Mouse (Mus musculus) lung, embryonic 16.5 days (tissue): Measurements from ENCODE around the gene Cck. TPM values are rescaled to one million over a fixed set of nuclear protein-coding genes. Genes with fewer than 3 reads are reported as not detected.

Source experiments
- ATAC-seq: fragments of 200-750 bp; cut with Nextera tagmentation; 2 replicates; pipeline ENCODE4 v1.8.0; 2017; ENCODE audit warnings: low read depth, mild to moderate bottlenecking, moderate library complexity
- H3K27ac ChIP-seq: fragments of 300-500 bp; sonication (generic); 2 replicates; pipeline ENCODE4 v1.5.1; 2014; ENCODE audit warnings: mild to moderate bottlenecking, control low read depth, low read length
- H3K27me3 ChIP-seq: fragments of 300-500 bp; sonication (generic); 2 replicates; pipeline ENCODE4 v1.6.1; 2014; ENCODE audit warnings: low read depth, low read length, mixed read lengths; ENCODE audit not compliant: control insufficient read depth, insufficient read depth
- H3K36me3 ChIP-seq: fragments of 300-500 bp; sonication (generic); 2 replicates; pipeline ENCODE4 v1.6.1; 2014; ENCODE audit warnings: low read length; ENCODE audit not compliant: control insufficient read depth, insufficient read depth
- H3K4me1 ChIP-seq: fragments of 300-500 bp; sonication (generic); replicated peaks from 2 replicates; pipeline ENCODE4 v1.6.1; 2014; ENCODE audit warnings: low read length, mixed read lengths; ENCODE audit not compliant: control insufficient read depth, insufficient read depth
- H3K4me2 ChIP-seq: fragments of 300-500 bp; sonication (generic); 2 replicates; pipeline ENCODE4 v1.6.1; 2014; ENCODE audit warnings: low read depth, low read length, control low read depth
- H3K4me3 ChIP-seq: fragments of 300-500 bp; sonication (generic); 2 replicates; pipeline ENCODE4 v1.5.1; 2014; ENCODE audit warnings: mild to moderate bottlenecking, low read length, control low read depth
- H3K9ac ChIP-seq: fragments of 300-500 bp; sonication (generic); 2 replicates; pipeline ENCODE4 v1.6.1; 2014; ENCODE audit warnings: low read length, control low read depth
- H3K9me3 ChIP-seq: fragments of 300-500 bp; sonication (generic); 2 replicates; pipeline ENCODE4 v1.6.1; 2016; ENCODE audit warnings: low read length; ENCODE audit not compliant: control insufficient read depth
- WGBS: fragments of 180-500 bp; shearing (Covaris S2); extraction: QIAGEN DNeasy Blood & Tissue Kit; methylation state at CpG from one replicate; pipeline ENCODE4 v1.1.7; 2014; 5-methylcytosine and 5-hydroxymethylcytosine counted together
- polyA plus RNA-seq: library from polyadenylated mRNA; unstranded; fragments of >200 nt; fragmentation: Nextera tagmentation; extraction: Ambion mirVana; gene quantifications from 2 replicates; pipeline ENCODE4 v1.2.1, GENCODE M21; 2015

Cck gene
- polyA plus RNA-seq, 1 experiment from 2014 or later = 0.38 TPM

DNA sequence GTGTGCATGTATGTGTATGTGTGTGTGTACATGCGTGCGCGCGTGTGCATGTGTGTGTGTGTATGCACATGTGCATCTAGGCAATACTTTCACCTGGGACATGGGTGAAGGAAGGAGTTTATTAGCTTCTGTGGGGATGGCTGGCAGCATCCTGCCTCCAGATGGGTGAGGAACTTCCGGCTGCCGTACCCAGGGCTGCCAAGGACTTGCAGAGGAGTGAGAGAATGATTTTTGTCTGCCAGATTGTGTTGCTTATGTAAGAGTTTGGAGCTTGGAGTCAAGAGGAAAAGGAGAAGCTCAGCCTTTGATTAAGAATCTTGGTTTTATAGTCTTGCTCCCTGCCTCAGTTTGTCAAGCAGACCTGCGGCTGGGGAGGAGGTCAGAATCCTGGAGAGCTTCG is 9.9 kb upstream of the Cck start:
- no peak overlapping the region for H3K4me3 ChIP-seq
- no peak overlapping the region for H3K4me2 ChIP-seq
- H3K9me3 ChIP-seq = no peaks in the 10 kb centered on the region
- no peak overlapping the region for H3K27ac ChIP-seq
- H3K9ac ChIP-seq = no peak overlapping the region
- H3K36me3 ChIP-seq = no peaks in the 10 kb centered on the region
- no peak for ATAC-seq
- H3K27me3 ChIP-seq = no peaks in the 10 kb centered on the region
- WGBS = 87% methylated on average over 8 of the region's 8 CpGs
- H3K4me1 ChIP-seq = no peaks in the 10 kb centered on the region

DNA sequence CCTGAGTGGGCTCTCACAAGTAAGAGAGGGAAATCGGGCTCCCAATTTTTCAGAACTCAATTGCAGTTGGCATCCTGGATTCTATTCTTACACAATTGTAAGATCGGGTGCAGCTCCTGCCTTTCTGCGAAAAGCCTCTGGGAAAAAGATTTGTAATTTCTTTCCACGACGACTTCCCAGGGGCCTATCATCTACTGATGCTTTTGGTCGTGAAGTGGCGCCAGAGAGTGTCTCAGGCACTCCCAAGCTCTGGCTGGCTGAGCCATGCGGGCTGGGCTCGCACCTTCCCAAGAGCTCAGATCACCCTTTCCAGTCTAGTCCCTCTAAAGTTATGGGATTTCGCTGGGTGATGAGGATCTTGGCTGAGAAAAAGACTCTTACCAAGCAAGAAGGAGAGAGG is 608 bp upstream of the Cck start:
- Histone ChIP-seq H3K27me3 (peaks cover 45% of the 10 kb centered on the region), H3K9ac (no peak overlapping the region), H3K4me3 (no peak overlapping the region), H3K9me3 (no peaks in the 10 kb centered on the region), H3K4me1 (peaks cover 7% of the 10 kb centered on the region), H3K36me3 (no peaks in the 10 kb centered on the region), H3K27ac (no peak overlapping the region), H3K4me2 (no peak overlapping the region)
- ATAC-seq = no peak
- 27% methylated on average over 10 of the region's 10 CpGs for WGBS

DNA sequence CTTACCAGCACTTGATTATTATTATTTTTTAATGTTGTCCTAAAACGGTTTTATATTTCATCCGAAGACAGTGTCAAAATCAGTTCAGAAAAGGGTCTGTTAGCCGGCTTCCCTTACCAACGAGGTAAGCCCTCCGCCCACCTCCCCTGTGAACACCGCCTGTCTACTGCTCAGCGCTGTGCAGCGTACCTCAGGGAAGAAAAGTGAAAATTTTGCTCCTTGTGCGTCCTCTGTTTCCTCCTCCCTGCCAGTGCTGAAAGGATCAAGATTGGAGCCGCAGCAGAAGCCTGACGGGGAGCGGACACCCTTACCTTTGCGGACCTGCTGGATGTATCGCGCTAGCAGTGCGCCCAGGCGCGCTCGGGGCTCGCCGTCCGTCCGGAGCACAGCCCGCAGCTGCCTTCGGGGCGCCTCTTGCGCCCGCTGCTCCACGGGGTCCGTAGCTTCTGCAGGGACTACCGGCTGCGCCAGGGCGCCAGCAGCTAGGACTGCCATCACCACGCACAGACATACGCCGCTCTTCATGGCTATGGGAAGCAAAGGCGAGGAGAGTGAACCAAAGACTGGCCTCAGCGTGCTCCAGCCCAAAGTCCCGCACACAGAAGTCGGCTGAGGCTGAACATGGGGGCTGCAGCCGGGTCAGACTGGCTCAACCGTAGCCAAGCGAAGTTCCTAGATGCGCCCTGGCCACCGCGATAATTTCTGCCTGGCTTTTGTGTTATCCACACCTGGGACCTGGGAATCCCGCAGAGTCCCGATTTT is 1.3 kb downstream of the Cck start:
- Histone ChIP-seq H3K36me3 (no peaks in the 10 kb centered on the region), H3K9me3 (no peaks in the 10 kb centered on the region), H3K4me3 (peak overlapping the region; percentile 23), H3K27ac (no peak overlapping the region), H3K27me3 (peaks cover 45% of the 10 kb centered on the region), H3K4me1 (peaks cover 7% of the 10 kb centered on the region), H3K9ac (no peak overlapping the region), H3K4me2 (peak overlapping the region; percentile 38)
- WGBS = 2% methylated on average over 48 of the region's 48 CpGs
- no peak for ATAC-seq

GRCm38 (mm10) chr9:121491592-121492240 is 3.8 kb downstream of the Cck start:
- no peaks in the 10 kb centered on the region for H3K9me3 ChIP-seq
- no peak overlapping the region for H3K9ac ChIP-seq
- ATAC-seq = no peak
- WGBS = 72% methylated on average over 11 of the region's 11 CpGs
- no peak overlapping the region for H3K4me2 ChIP-seq
- peaks cover 7% of the 10 kb centered on the region for H3K4me1 ChIP-seq
- H3K36me3 ChIP-seq = no peaks in the 10 kb centered on the region
- H3K27ac ChIP-seq = no peak overlapping the region
- peaks cover 41% of the 10 kb centered on the region for H3K27me3 ChIP-seq
- H3K4me3 ChIP-seq = no peak overlapping the region

DNA sequence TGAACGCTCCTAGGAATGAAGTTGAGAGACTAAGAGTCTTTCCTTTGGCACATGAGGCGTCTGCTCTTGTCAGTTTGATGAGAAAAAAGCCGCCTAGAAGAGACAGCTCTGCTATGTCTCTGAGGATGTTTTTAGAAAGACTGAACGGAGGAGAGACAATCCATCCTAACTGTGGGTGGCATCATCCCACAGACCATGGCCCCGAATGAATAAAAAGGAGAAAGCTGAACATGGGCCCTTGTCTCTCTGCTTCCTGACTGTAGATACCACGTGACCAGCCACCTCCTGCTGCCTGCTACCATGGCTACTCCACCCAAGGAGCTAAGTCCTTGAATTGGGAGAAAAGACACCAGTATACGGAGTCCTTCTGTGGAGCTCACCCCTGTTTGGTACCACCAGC is 8.3 kb downstream of the Cck start:
- 66% methylated on average over 7 of the region's 7 CpGs for WGBS
- no peak overlapping the region for H3K4me2 ChIP-seq
- H3K36me3 ChIP-seq = no peaks in the 10 kb centered on the region
- no peak overlapping the region for H3K4me3 ChIP-seq
- peaks cover under 1% of the 10 kb centered on the region for H3K27me3 ChIP-seq
- no peaks in the 10 kb centered on the region for H3K4me1 ChIP-seq
- no peaks in the 10 kb centered on the region for H3K9me3 ChIP-seq
- no peak overlapping the region for H3K9ac ChIP-seq
- H3K27ac ChIP-seq = no peak overlapping the region
- no peak for ATAC-seq

DNA sequence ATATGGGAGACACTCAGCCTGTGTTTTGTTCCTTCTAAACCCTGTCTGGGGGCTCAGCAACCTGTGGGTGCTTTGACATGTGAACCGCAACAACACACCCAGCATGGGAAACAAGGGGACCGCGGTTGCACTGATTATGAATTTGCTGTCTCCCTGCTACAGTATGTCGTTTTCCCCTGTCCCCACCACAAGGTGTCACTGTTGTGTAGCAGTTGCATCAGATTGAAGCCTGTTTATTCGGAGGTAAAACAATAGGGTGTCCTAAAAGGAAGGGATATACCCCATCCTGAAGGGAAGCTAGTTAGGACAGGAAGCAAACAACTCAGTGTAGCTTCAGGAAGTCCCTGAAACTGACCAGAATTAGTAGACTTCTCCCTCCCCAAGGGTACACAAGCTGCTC is 16.0 kb downstream of the Cck start:
- peak; percentile 47; the same call in 1 of the 2 replicates for ATAC-seq
- WGBS = 17% methylated on average over 5 of the region's 5 CpGs
- Histone ChIP-seq H3K9ac (no peak overlapping the region), H3K27ac (no peak overlapping the region), H3K9me3 (no peaks in the 10 kb centered on the region), H3K36me3 (no peaks in the 10 kb centered on the region; the same call in 1 of the 2 replicates), H3K4me1 (no peaks in the 10 kb centered on the region; the same call in 1 of the 2 replicates), H3K4me3 (no peak overlapping the region), H3K27me3 (no peaks in the 10 kb centered on the region), H3K4me2 (no peak overlapping the region)

DNA sequence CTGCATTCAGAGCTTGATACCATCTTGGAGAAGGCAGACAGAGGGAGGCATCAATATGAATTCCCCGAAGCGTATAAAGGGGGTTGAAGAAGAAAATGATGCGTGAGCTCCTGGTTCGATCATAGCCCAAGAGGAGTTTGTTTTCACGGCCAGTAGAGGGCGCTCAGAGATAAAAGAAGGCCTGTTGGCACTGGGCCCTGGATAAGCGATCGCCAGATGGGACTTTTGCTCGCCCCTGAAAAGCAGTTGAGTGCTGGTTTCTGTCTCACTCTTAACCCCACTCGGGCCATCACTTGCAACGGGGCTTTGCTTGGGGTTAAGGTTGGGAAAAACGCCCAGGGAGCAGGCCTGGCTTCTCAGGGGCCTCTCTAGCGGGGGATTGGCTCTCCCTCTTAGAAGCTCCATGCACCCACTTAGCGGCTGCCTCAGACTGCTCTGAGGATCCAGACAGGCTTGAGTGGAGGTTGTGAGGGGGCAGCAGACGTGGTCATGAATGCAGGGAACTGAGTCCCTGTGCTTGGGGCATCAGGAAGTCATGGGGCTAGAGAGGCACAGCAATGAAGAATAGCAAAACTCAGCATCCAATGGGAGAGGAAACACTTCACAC is 18.1 kb downstream of the Cck start:
- ATAC-seq = peak; percentile 49; the same call in 1 of the 2 replicates
- no peak overlapping the region for H3K27ac ChIP-seq
- H3K36me3 ChIP-seq = peaks cover 8% of the 10 kb centered on the region
- no peaks in the 10 kb centered on the region for H3K27me3 ChIP-seq
- WGBS = 8% methylated on average over 15 of the region's 15 CpGs
- H3K4me3 ChIP-seq = peak overlapping the region; percentile 34
- no peaks in the 10 kb centered on the region for H3K9me3 ChIP-seq
- H3K4me2 ChIP-seq = peak overlapping the region; percentile 56
- peak overlapping the region; percentile 58 for H3K9ac ChIP-seq
- H3K4me1 ChIP-seq = no peaks in the 10 kb centered on the region; the same call in 1 of the 2 replicates

- Histone ChIP-seq H3K4me2 (no peak overlapping the region), H3K27ac (no peak overlapping the region), H3K27me3 (no peaks in the 10 kb centered on the region), H3K4me3 (no peak overlapping the region), H3K4me1 (no peaks in the 10 kb centered on the region; the same call in 1 of the 2 replicates), H3K9me3 (no peaks in the 10 kb centered on the region), H3K36me3 (peaks cover 11% of the 10 kb centered on the region), H3K9ac (no peak overlapping the region)
- no peak for ATAC-seq
- 70% methylated on average over 16 of the region's 16 CpGs for WGBS
These were observed 19.7 kb downstream of the Cck start for GRCm38 (mm10) chr9:121475488-121476452.
